Mouse (Mus musculus): ENCODE results near the gene Gjd2. TPM values are rescaled to one million over a fixed set of nuclear protein-coding genes. Genes with fewer than 3 reads are reported as not detected.

The Gjd2 gene
- polyA plus RNA-seq, 1 experiment from 2014 or later, result 0.62 TPM

DNA sequence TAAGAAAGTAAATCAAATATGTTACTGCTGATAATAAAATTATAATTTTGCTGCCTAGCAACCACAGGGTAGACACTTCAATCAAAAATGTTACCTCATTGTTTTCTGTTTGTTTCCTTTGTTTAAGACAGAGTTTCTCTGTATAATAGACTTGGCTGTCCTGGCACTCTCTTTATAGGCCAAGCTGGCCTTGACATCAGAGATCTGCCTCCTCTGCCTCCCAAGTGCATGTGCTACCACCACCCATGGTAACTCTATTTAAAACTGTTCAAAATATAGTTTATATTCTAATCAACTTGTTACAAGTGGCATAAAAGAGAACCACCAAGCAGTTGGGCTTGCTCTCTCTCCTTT is 6.8 kb upstream of the Gjd2 start:
- no peaks in the 10 kb centered on the region for H3K9me3 ChIP-seq (ENCODE audit: control insufficient read depth, low read depth, low read length)
- H3K9ac ChIP-seq (replicated peaks; ENCODE audit: low read depth, low read length), result no peak overlapping the region
- H3K27me3 ChIP-seq (ENCODE audit: control insufficient read depth, insufficient read depth, low read length), result no peaks in the 10 kb centered on the region
- no peak overlapping the region for H3K27ac ChIP-seq (ENCODE audit: low read length)
- no peak overlapping the region for H3K4me2 ChIP-seq (replicated peaks; ENCODE audit: low read depth, low read length)
- H3K36me3 ChIP-seq (ENCODE audit: control insufficient read depth, insufficient read depth, low read length), result no peaks in the 10 kb centered on the region
- no peak overlapping the region for H3K4me3 ChIP-seq (ENCODE audit: low read depth, low read length)
- no peak for ATAC-seq (ENCODE audit: insufficient number of reproducible peaks, insufficient read depth, low FRiP score, low read depth)
- no peaks in the 10 kb centered on the region for H3K4me1 ChIP-seq (ENCODE audit: control insufficient read depth, insufficient read depth, low read length)

DNA sequence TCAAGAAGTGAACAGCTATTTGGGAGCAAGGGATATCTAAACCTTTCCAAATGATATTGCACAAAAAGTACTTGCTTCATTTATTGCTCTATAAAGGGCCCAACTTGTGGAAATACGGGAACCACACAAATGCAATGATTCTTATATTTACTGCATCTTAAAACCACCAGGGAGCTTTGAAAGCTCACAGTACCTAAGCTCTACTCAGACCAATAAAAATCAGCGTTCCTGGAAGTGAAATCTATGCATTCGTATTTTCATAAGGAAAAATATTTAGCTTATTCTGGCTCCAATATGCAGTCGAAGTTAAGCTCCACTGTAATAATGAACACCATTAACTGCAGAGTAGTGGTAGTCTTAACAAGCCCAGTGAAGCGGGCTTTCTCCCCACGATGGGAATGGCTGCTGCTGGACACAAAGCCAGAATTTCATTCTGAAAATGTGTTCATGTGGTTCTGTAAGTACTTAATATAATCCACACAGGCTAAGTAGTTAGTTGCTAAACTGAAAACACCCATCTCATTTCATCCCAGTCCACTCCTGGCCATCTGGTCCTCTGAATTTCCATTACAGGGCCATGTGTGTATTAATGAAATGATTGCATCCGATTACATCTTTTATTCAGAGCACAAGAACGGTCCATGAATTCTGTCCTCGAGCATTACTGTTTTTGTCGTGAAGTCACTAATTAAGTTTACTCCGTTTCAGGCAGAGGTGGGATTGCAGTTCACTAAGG is 6.2 kb upstream of the Gjd2 start:
- Histone ChIP-seq H3K27me3 (ENCODE audit: control insufficient read depth, insufficient read depth, low read length) (peaks cover 3% of the 10 kb centered on the region; the same call in 1 of the 2 replicates), H3K9me3 (ENCODE audit: control insufficient read depth, low read depth, low read length) (no peaks in the 10 kb centered on the region), H3K9ac (replicated peaks; ENCODE audit: low read depth, low read length) (no peak overlapping the region), H3K4me2 (replicated peaks; ENCODE audit: low read depth, low read length) (no peak overlapping the region), H3K27ac (ENCODE audit: low read length) (no peak overlapping the region), H3K36me3 (ENCODE audit: control insufficient read depth, insufficient read depth, low read length) (no peaks in the 10 kb centered on the region), H3K4me3 (ENCODE audit: low read depth, low read length) (no peak overlapping the region), H3K4me1 (ENCODE audit: control insufficient read depth, insufficient read depth, low read length) (no peaks in the 10 kb centered on the region)
- ATAC-seq (ENCODE audit: insufficient number of reproducible peaks, insufficient read depth, low FRiP score, low read depth), result no peak
- 82% methylated on average over 11 of the region's 11 CpGs for WGBS

DNA sequence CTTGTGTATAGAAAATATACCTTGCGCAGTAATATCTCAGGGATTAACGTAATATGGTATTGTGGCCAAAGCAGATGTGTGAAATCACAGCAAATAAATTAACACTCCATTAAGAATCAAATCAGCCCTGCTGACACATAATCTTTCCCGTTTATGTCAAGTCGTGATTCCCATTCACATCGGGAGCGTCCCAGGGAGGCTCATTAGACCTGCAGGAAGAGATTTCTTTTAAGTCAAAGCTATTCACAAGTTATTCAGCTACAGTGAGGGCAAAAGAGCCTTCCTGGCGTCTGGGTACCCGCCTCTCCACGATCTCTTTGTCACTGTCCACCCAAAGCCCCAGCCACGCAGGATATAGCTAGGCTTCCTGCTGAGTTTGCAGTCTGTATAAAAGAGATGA is 4.7 kb upstream of the Gjd2 start:
- no peaks in the 10 kb centered on the region for H3K9me3 ChIP-seq (ENCODE audit: control insufficient read depth, low read depth, low read length)
- H3K4me3 ChIP-seq (ENCODE audit: low read depth, low read length), result no peak overlapping the region
- ATAC-seq (ENCODE audit: insufficient number of reproducible peaks, insufficient read depth, low FRiP score, low read depth), result no peak
- 31% methylated on average over 10 of the region's 10 CpGs for WGBS
- H3K9ac ChIP-seq (replicated peaks; ENCODE audit: low read depth, low read length), result no peak overlapping the region
- H3K4me2 ChIP-seq (replicated peaks; ENCODE audit: low read depth, low read length), result no peak overlapping the region
- H3K36me3 ChIP-seq (ENCODE audit: control insufficient read depth, insufficient read depth, low read length), result no peaks in the 10 kb centered on the region
- H3K27me3 ChIP-seq (ENCODE audit: control insufficient read depth, insufficient read depth, low read length), result peaks cover 18% of the 10 kb centered on the region
- H3K4me1 ChIP-seq (ENCODE audit: control insufficient read depth, insufficient read depth, low read length), result peaks cover 6% of the 10 kb centered on the region; the same call in 1 of the 2 replicates
- no peak overlapping the region for H3K27ac ChIP-seq (ENCODE audit: low read length)

DNA sequence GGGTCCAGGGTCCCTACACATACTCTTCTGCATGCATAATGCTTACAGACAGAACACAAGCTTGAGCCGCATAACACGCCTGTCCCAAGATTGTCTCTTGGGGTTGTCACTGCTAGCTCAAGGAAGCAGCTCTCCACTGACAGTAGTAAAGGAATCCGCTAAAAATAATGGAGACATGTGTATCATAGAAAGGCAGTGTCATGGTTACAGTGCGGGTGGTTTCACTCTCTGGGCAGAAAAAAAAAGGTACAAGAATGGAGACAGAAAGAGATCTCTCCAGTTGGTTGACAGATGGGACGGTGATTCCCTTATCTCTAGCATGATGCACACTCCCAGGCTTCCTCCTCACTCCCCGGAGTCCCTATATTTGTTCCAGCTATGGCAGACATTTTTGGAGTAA is 1.4 kb upstream of the Gjd2 start:
- Histone ChIP-seq H3K4me3 (ENCODE audit: low read depth, low read length) (no peak overlapping the region), H3K9ac (replicated peaks; ENCODE audit: low read depth, low read length) (no peak overlapping the region), H3K4me1 (ENCODE audit: control insufficient read depth, insufficient read depth, low read length) (peaks cover 7% of the 10 kb centered on the region; the same call in 1 of the 2 replicates), H3K36me3 (ENCODE audit: control insufficient read depth, insufficient read depth, low read length) (no peaks in the 10 kb centered on the region), H3K4me2 (replicated peaks; ENCODE audit: low read depth, low read length) (no peak overlapping the region), H3K27ac (ENCODE audit: low read length) (no peak overlapping the region), H3K9me3 (ENCODE audit: control insufficient read depth, low read depth, low read length) (no peaks in the 10 kb centered on the region), H3K27me3 (ENCODE audit: control insufficient read depth, insufficient read depth, low read length) (peaks cover 26% of the 10 kb centered on the region)
- ATAC-seq (ENCODE audit: insufficient number of reproducible peaks, insufficient read depth, low FRiP score, low read depth), result no peak
- WGBS, result 73% methylated on average over 6 of the region's 6 CpGs

DNA sequence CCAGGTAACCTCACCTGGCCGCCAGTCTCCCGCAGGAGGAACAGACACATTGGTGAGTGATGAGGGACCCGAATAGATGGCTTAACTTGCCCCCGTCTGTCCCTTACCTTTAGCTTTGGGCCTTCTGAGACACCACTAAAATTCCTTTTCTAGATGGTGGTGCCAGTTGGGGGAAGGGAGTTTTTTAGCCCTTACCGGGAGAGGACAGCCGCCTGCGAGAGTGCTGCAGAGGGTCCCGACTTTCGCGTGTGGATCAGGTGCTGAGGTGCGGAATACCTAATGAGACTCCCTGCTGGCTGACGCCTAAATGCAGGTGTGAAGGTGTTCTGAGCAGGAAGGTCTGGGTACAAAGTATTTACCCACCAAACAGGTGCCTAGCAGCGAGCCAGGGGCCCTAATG is 427 bp upstream of the Gjd2 start:
- Histone ChIP-seq H3K27ac (ENCODE audit: low read length) (no peak overlapping the region), H3K4me2 (replicated peaks; ENCODE audit: low read depth, low read length) (peak overlapping the region; percentile 71), H3K27me3 (ENCODE audit: control insufficient read depth, insufficient read depth, low read length) (peaks cover 26% of the 10 kb centered on the region), H3K4me1 (ENCODE audit: control insufficient read depth, insufficient read depth, low read length) (peaks cover 7% of the 10 kb centered on the region; the same call in 1 of the 2 replicates), H3K9me3 (ENCODE audit: control insufficient read depth, low read depth, low read length) (no peaks in the 10 kb centered on the region), H3K4me3 (ENCODE audit: low read depth, low read length) (peak overlapping the region; percentile 33), H3K9ac (replicated peaks; ENCODE audit: low read depth, low read length) (no peak overlapping the region), H3K36me3 (ENCODE audit: control insufficient read depth, insufficient read depth, low read length) (no peaks in the 10 kb centered on the region)
- under 1% methylated on average over 13 of the region's 13 CpGs for WGBS
- no peak for ATAC-seq (ENCODE audit: insufficient number of reproducible peaks, insufficient read depth, low FRiP score, low read depth)

DNA sequence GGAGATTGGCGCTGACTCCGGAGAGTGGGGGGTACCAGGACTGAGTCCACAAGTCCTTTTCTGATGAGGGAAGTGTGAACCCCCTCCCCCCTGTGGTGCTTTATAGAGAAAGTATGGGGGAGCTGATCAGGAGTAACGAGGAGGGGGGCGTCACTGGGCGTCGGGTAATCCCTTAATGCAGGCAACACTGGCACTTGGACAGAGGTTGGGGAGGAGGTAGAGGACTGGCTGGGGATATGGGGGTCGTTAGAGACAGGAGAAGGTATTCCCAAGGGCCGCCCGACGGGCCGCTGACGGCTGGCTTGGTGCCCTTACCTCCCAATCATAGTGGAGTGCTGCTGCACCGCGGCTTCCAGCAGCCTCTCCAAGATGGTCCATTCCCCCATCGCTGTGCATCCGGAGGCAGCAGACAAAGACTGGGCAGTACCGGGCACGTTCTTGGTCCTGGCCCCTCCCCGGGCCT is 639 bp downstream of the Gjd2 start:
- 1% methylated on average over 19 of the region's 19 CpGs for WGBS
- Histone ChIP-seq H3K27me3 (ENCODE audit: control insufficient read depth, insufficient read depth, low read length) (peaks cover 26% of the 10 kb centered on the region), H3K9me3 (ENCODE audit: control insufficient read depth, low read depth, low read length) (no peaks in the 10 kb centered on the region), H3K4me1 (ENCODE audit: control insufficient read depth, insufficient read depth, low read length) (peaks cover 7% of the 10 kb centered on the region; the same call in 1 of the 2 replicates), H3K36me3 (ENCODE audit: control insufficient read depth, insufficient read depth, low read length) (no peaks in the 10 kb centered on the region), H3K27ac (ENCODE audit: low read length) (no peak overlapping the region), H3K9ac (replicated peaks; ENCODE audit: low read depth, low read length) (no peak overlapping the region), H3K4me2 (replicated peaks; ENCODE audit: low read depth, low read length) (peak overlapping the region; percentile 71), H3K4me3 (ENCODE audit: low read depth, low read length) (peak overlapping the region; percentile 33; the same call in 1 of the 2 replicates)
- 0 out of 2 replicates have a peak, but pooled peaks have one; percentile 37 for ATAC-seq (ENCODE audit: insufficient number of reproducible peaks, insufficient read depth, low FRiP score, low read depth)

GRCm38 (mm10) chr2:114011838-114012237 is 1.6 kb downstream of the Gjd2 start:
- peaks cover 26% of the 10 kb centered on the region for H3K27me3 ChIP-seq (ENCODE audit: control insufficient read depth, insufficient read depth, low read length)
- no peak for ATAC-seq (ENCODE audit: insufficient number of reproducible peaks, insufficient read depth, low FRiP score, low read depth)
- no peaks in the 10 kb centered on the region for H3K9me3 ChIP-seq (ENCODE audit: control insufficient read depth, low read depth, low read length)
- H3K4me2 ChIP-seq (replicated peaks; ENCODE audit: low read depth, low read length), result no peak overlapping the region
- H3K36me3 ChIP-seq (ENCODE audit: control insufficient read depth, insufficient read depth, low read length), result no peaks in the 10 kb centered on the region
- 50% methylated on average over 4 of the region's 4 CpGs for WGBS
- H3K4me1 ChIP-seq (ENCODE audit: control insufficient read depth, insufficient read depth, low read length), result peaks cover 7% of the 10 kb centered on the region; the same call in 1 of the 2 replicates
- no peak overlapping the region for H3K4me3 ChIP-seq (ENCODE audit: low read depth, low read length)
- H3K9ac ChIP-seq (replicated peaks; ENCODE audit: low read depth, low read length), result no peak overlapping the region
- H3K27ac ChIP-seq (ENCODE audit: low read length), result no peak overlapping the region

DNA sequence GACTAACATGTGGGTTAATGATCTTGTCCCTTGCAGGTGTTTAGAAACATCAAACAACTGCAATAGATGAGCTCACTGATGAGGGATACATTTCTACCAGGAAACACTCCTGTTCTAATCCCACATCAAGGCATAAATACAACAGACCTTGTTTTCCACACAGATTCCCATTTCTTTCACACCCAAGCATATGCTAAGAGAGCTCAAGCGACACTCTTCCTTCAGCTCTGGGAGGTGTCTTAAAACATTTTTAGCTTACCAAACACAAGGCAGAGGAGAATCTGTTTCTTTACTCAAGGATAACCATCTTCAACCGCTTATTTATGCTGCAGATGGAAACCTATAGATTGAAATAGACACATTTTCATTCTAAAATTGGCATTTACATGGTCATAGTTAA is 5.1 kb downstream of the Gjd2 start:
- 70% methylated on average over 2 of the region's 2 CpGs for WGBS

GRCm38 (mm10) chr2:113997484-113997883 is 15.9 kb downstream of the Gjd2 start:
- Histone ChIP-seq H3K4me2 (replicated peaks; ENCODE audit: low read depth, low read length) (no peak overlapping the region), H3K9ac (replicated peaks; ENCODE audit: low read depth, low read length) (no peak overlapping the region), H3K4me1 (ENCODE audit: control insufficient read depth, insufficient read depth, low read length) (no peaks in the 10 kb centered on the region), H3K4me3 (ENCODE audit: low read depth, low read length) (no peak overlapping the region), H3K36me3 (ENCODE audit: control insufficient read depth, insufficient read depth, low read length) (no peaks in the 10 kb centered on the region), H3K27ac (ENCODE audit: low read length) (no peak overlapping the region), H3K9me3 (ENCODE audit: control insufficient read depth, low read depth, low read length) (no peaks in the 10 kb centered on the region), H3K27me3 (ENCODE audit: control insufficient read depth, insufficient read depth, low read length) (no peaks in the 10 kb centered on the region)
- WGBS, result 52% methylated on average over 8 of the region's 8 CpGs
- ATAC-seq (ENCODE audit: insufficient number of reproducible peaks, insufficient read depth, low FRiP score, low read depth), result no peak

More for the DNA sequence above, 5.1 kb downstream of the Gjd2 start:
- Histone ChIP-seq H3K36me3 (ENCODE audit: control insufficient read depth, insufficient read depth, low read length) (no peaks in the 10 kb centered on the region), H3K4me3 (ENCODE audit: low read depth, low read length) (no peak overlapping the region), H3K9ac (replicated peaks; ENCODE audit: low read depth, low read length) (no peak overlapping the region), H3K4me1 (ENCODE audit: control insufficient read depth, insufficient read depth, low read length) (peaks cover 3% of the 10 kb centered on the region; the same call in 1 of the 2 replicates), H3K27me3 (ENCODE audit: control insufficient read depth, insufficient read depth, low read length) (peaks cover 10% of the 10 kb centered on the region), H3K9me3 (ENCODE audit: control insufficient read depth, low read depth, low read length) (no peaks in the 10 kb centered on the region), H3K27ac (ENCODE audit: low read length) (no peak overlapping the region), H3K4me2 (replicated peaks; ENCODE audit: low read depth, low read length) (no peak overlapping the region)
- ATAC-seq (ENCODE audit: insufficient number of reproducible peaks, insufficient read depth, low FRiP score, low read depth), result no peak
